Mouse (Mus musculus) liver, embryonic 14.5 days (tissue): ENCODE measurements around the gene Hist1h4f. TPM values are rescaled to one million over a fixed set of nuclear protein-coding genes. Genes with fewer than 3 reads are reported as not detected.
A peak's percentile ranks its signal among the peaks of the same experiment; 100 is the strongest.

Experiments
- ATAC-seq: fragments of 200-750 bp; cut with Nextera tagmentation; 2 replicates; pipeline ENCODE4 v1.8.0; 2017; ENCODE audit warnings: moderate number of reproducible peaks, mild to moderate bottlenecking, moderate library complexity; ENCODE audit not compliant: insufficient read depth
- DNase-seq, 3 experiments: peaks; one replicate each; pipeline ENCODE4 v3.0.0-alpha.2; 2012 to 2013; ENCODE audit warnings: low read depth in 3 of 3, low spot score in 3 of 3
- H3K27ac ChIP-seq: fragments of 300-500 bp; sonication (generic); 2 replicates; pipeline ENCODE4 v1.5.1; 2014; ENCODE audit warnings: moderate library complexity, mild to moderate bottlenecking, control low read depth, inconsistent platforms
- H3K27me3 ChIP-seq: fragments of 300-500 bp; sonication (generic); 2 replicates; pipeline ENCODE4 v1.6.1; 2014; ENCODE audit warnings: mild to moderate bottlenecking, low read length, moderate library complexity; ENCODE audit not compliant: control insufficient read depth, insufficient read depth
- H3K36me3 ChIP-seq: fragments of 300-500 bp; sonication (generic); replicated peaks from 2 replicates; pipeline ENCODE4 v1.6.1; 2014; ENCODE audit warnings: low read depth; ENCODE audit not compliant: control insufficient read depth, insufficient read depth
- H3K4me1 ChIP-seq, 2 experiments: fragments of 200-500 bp in 1 of 2; fragments of 300-500 bp in 1 of 2; sonication (generic) in 1 of 2; replicated peaks; 2 replicates each; pipeline ENCODE4 v1.6.1; 2012 to 2014; ENCODE audit warnings: antibody characterized with exemption in 1 of 2, inconsistent platforms in 1 of 2, low read length in 1 of 2; ENCODE audit not compliant: control insufficient read depth in 2 of 2, insufficient read depth in 2 of 2
- H3K4me2 ChIP-seq: fragments of 300-500 bp; sonication (generic); 2 replicates; pipeline ENCODE4 v1.6.1; 2014; ENCODE audit warnings: low read depth, mild to moderate bottlenecking, control low read depth, moderate library complexity
- H3K4me3 ChIP-seq, 2 experiments: fragments of 200-500 bp in 1 of 2; fragments of 300-500 bp in 1 of 2; sonication (generic) in 1 of 2; 2 replicates each; pipeline ENCODE4 v1.5.1; 2012 to 2014; ENCODE audit warnings: low read depth in 2 of 2, low read length in 2 of 2, mild to moderate bottlenecking in 2 of 2, control low read depth in 1 of 2, inconsistent platforms in 1 of 2, moderate library complexity in 1 of 2; ENCODE audit not compliant: insufficient read depth in 1 of 2
- H3K9ac ChIP-seq: fragments of 300-500 bp; sonication (generic); replicated peaks from 2 replicates; pipeline ENCODE4 v1.6.1; 2014; ENCODE audit warnings: mild to moderate bottlenecking, control low read depth, moderate library complexity
- H3K9me3 ChIP-seq: fragments of 300-500 bp; sonication (generic); 2 replicates; pipeline ENCODE4 v1.6.1; 2016; ENCODE audit warnings: low read length, mixed read lengths; ENCODE audit not compliant: control insufficient read depth
- CTCF ChIP-seq: IDR thresholded peaks from 2 replicates; pipeline ENCODE4 v1.5.1; 2016; ENCODE audit warnings: antibody characterized with exemption, low read depth, control low read depth
- EP300 ChIP-seq: IDR thresholded peaks from 2 replicates; pipeline ENCODE4 v1.6.1; 2016; ENCODE audit warnings: antibody characterized with exemption, low read depth
- WGBS: fragments of 180-500 bp; shearing (Covaris S2); extraction: QIAGEN DNeasy Blood & Tissue Kit; methylation state at CpG from one replicate; pipeline ENCODE4 v1.1.7; 2014; ENCODE audit not compliant: insufficient replicate concordance; 5-methylcytosine and 5-hydroxymethylcytosine counted together
- polyA plus RNA-seq, 2 experiments: library from polyadenylated mRNA; depleted of rRNA in 1 of 2; stranded (reverse) in 1 of 2; unstranded in 1 of 2; fragments of >200 nt; fragmentation: Nextera tagmentation in 1 of 2; extraction: Ambion mirVana in 1 of 2; gene quantifications; 2 replicates each; pipeline versions ENCODE4 v1.2.1 to v1.2.3; 2012 to 2014

The Hist1h4f gene
- polyA plus RNA-seq, 2 experiments: 0.75 to 17.8 TPM

DNA sequence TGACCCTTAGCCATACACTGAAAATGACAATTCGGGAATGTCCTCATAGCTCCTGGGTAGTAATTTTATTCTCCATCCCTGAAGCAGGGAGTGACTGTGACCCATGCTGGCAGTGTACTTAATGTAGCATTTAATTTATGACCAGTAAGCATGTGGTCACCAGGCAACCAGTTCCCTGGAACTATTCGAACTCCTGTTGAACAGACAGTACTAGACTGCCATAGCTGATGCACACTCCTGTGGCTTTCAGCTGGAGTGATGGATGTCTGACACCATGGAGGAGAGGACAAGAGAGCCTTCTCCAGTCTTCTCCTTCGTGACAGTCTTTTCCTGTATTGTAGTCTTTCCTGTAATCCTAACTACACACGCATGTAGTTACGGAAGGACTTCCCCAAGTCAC lies 22.4 kb downstream of the Hist1h4f start:
- Histone ChIP-seq H3K4me3 (no peak overlapping the region), H3K4me2 (no peak overlapping the region), H3K4me1 (peaks cover 17 to 23% of the 10 kb centered on the region in 2 experiments), H3K9me3 (no peaks in the 10 kb centered on the region), H3K27ac (no peak overlapping the region; the same call in 1 of the 2 replicates), H3K27me3 (no peaks in the 10 kb centered on the region), H3K36me3 (no peaks in the 10 kb centered on the region), H3K9ac (no peak overlapping the region)
- ATAC-seq (no peak), DNase-seq (no peak)
- WGBS: 78% methylated on average over 5 of the region's 5 CpGs
- TF ChIP-seq EP300 (no peak), CTCF (no peak)

DNA sequence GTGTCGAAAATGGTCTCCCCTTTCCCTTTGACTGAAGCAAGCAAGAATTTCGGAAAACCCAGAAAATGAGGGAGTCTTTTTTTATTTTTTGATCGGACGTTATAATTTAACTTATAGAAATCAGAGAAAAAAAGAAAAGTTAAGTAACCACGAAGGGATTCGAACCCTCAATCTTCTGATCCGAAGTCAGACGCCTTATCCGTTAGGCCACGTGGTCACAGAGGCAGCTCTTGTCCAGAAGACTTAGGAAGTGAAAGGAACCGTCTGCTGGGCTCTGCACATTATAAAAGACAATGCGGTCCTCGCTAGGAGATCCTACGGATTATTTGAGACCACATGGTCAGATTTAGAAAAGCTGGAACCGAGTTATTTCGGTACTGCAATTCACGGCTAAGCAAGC lies 25.1 kb downstream of the Hist1h4f start:
- Histone ChIP-seq H3K4me3 (peak overlapping the region; percentile 46 to 56), H3K27ac (no peak overlapping the region), H3K27me3 (no peaks in the 10 kb centered on the region), H3K9me3 (no peaks in the 10 kb centered on the region), H3K4me1 (peaks cover 7 to 16% of the 10 kb centered on the region in 2 experiments), H3K4me2 (peak overlapping the region; percentile 64), H3K9ac (peak overlapping the region; percentile 59), H3K36me3 (no peaks in the 10 kb centered on the region)
- TF ChIP-seq EP300 (peak; percentile 34; the same call in 1 of the 2 replicates), CTCF (no peak)
- under 1% methylated on average over 17 of the region's 17 CpGs for WGBS
- DNase-seq (peak; percentile 79 to 81 (median 80)), ATAC-seq (no peak)

DNA sequence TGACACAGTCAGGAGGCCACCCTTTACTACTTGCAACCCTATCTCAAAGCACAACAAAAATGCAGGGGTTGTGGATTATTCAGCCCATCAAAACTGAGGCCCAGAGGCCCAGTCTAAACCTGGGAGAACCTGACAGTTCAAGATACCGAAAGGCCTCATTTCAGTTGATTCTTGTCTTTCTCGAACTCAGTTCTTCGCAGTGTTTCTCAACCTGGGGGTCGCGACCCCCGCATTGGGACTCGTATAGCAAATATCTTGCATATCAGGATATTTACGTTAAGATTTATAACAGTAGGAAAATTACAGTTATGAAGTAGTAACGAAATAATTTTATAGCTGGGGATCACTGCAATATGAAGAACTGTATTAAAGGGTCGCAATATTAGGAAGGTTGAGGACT lies 25.5 kb downstream of the Hist1h4f start:
- TF ChIP-seq EP300 (no peak), CTCF (no peak)
- H3K27ac ChIP-seq: no peak overlapping the region; the same call in 1 of the 2 replicates
- WGBS: 1% methylated on average over 10 of the region's 10 CpGs
- DNase-seq (no peak), ATAC-seq (no peak)
- H3K4me2 ChIP-seq: peak overlapping the region; percentile 64
- no peaks in the 10 kb centered on the region for H3K36me3 ChIP-seq
- no peaks in the 10 kb centered on the region for H3K27me3 ChIP-seq
- peak overlapping the region; percentile 46 to 47 for H3K4me3 ChIP-seq
- H3K9ac ChIP-seq: peak overlapping the region; percentile 43
- no peaks in the 10 kb centered on the region for H3K9me3 ChIP-seq
- H3K4me1 ChIP-seq: peaks cover 11 to 17% of the 10 kb centered on the region in 2 experiments

DNA sequence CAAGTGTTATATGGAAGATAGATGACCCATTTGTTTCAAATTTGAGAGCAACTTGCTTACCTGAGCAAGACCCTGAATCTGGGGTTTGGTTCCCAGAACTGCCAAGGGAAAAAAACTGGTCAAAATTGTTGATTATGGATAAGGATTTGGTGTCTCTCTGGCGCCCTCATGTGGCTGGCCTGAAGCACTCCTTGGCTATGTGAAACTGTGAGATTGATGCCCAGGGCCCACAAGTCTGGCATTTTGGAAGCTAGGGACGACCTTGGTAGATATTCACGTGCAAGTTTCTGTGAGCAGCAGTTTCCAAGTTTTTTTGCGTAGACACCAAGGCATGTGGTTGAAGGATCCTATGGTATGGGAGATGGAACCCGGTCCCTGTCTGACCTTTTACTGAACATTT lies 26.8 kb downstream of the Hist1h4f start:
- H3K4me3 ChIP-seq: no peak overlapping the region
- WGBS: 9% methylated on average over 5 of the region's 5 CpGs
- no peaks in the 10 kb centered on the region for H3K27me3 ChIP-seq
- no peaks in the 10 kb centered on the region for H3K36me3 ChIP-seq
- H3K9me3 ChIP-seq: no peaks in the 10 kb centered on the region
- no peak overlapping the region for H3K9ac ChIP-seq
- H3K27ac ChIP-seq: no peak overlapping the region
- ATAC-seq (no peak), DNase-seq (peak; percentile 73 to 77 (median 76))
- TF ChIP-seq CTCF: peak; percentile 94
- no peak for TF ChIP-seq EP300
- peaks cover 12 to 23% of the 10 kb centered on the region in 2 experiments for H3K4me1 ChIP-seq
- H3K4me2 ChIP-seq: peak overlapping the region; percentile 26

DNA sequence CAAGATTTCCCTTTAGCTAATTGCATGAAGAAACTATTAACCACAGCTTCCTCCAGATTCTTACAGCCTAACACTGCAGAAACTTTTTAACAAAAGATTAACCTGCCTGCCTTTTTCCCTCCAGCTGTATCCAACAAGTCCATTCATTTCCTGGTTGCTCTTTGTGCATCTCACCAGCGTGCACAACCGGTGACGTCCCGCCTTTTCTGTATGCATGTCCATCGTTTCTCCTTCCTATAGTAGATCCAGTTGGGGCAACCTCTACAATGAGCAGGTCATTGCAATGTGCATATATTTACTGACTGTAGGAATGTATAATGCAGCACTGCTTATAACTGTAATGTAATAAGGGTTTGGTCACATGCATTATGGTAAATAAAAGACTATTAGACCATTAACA lies 27.5 kb downstream of the Hist1h4f start:
- Histone ChIP-seq H3K27me3 (no peaks in the 10 kb centered on the region), H3K4me1 (peaks cover 12 to 24% of the 10 kb centered on the region in 2 experiments), H3K27ac (no peak overlapping the region), H3K36me3 (no peaks in the 10 kb centered on the region), H3K9ac (no peak overlapping the region), H3K4me3 (no peak overlapping the region), H3K4me2 (no peak overlapping the region), H3K9me3 (no peaks in the 10 kb centered on the region)
- 30% methylated on average over 5 of the region's 5 CpGs for WGBS
- TF ChIP-seq CTCF: no peak
- ATAC-seq: no peak
- no peak for DNase-seq
